Mouse (Mus musculus) large intestine, adult 2 months (tissue): ENCODE results near the gene Pde2a. TPM values are rescaled to one million over a fixed set of nuclear protein-coding genes. Genes with fewer than 3 reads are reported as not detected.

Experiments
- DNase-seq: peaks from one replicate; pipeline ENCODE4 v3.0.0-alpha.2; 2012; ENCODE audit warnings: low read depth, low spot score
- WGBS: fragments of 180-500 bp; shearing (Covaris S2); methylation state at CpG from one replicate; pipeline ENCODE4 v1.1.7; 2018; 5-methylcytosine and 5-hydroxymethylcytosine counted together
- polyA plus RNA-seq: library from polyadenylated mRNA; depleted of rRNA; stranded (reverse); fragments of >200 nt; gene quantifications from 2 replicates; pipeline ENCODE4 v1.2.3, GENCODE M21; 2012

The Pde2a gene
- polyA plus RNA-seq, 1 experiment: 18.8 TPM

GRCm38 (mm10) chr7:101499701-101500100 is 78.2 kb downstream of the Pde2a start:
- no peak for DNase-seq

GRCm38 (mm10) chr7:101501236-101501635 is 79.7 kb downstream of the Pde2a start:
- no peak for DNase-seq
- WGBS: 85% methylated on average over 6 of the region's 6 CpGs

More at GRCm38 (mm10) chr7:101499701-101500100, 78.2 kb downstream of the Pde2a start:
- WGBS: 77% methylated on average over 9 of the region's 9 CpGs

- DNase-seq: no peak
- WGBS: 55% methylated on average over 6 of the region's 6 CpGs
Measured at GRCm38 (mm10) chr7:101501675-101502074, 80.2 kb downstream of the Pde2a start.

GRCm38 (mm10) chr7:101503351-101503750 is 81.9 kb downstream of the Pde2a start:
- WGBS: 28% methylated on average over 8 of the region's 8 CpGs

GRCm38 (mm10) chr7:101503803-101504202 is 82.3 kb downstream of the Pde2a start:
- 48% methylated on average over 7 of the region's 7 CpGs for WGBS
- DNase-seq: no peak

More at GRCm38 (mm10) chr7:101503351-101503750, 81.9 kb downstream of the Pde2a start:
- DNase-seq: peak; percentile 28

GRCm38 (mm10) chr7:101504507-101504906 is 83.0 kb downstream of the Pde2a start:
- 25% methylated on average over 24 of the region's 24 CpGs for WGBS
- no peak for DNase-seq

GRCm38 (mm10) chr7:101509212-101509611 is 87.7 kb downstream of the Pde2a start:
- 43% methylated on average over 2 of the region's 2 CpGs for whole genome bisulfite sequencing
- no peak for DNase-seq

- no peak for DNase-seq
- WGBS: 21% methylated on average over 7 of the region's 7 CpGs
Measured at GRCm38 (mm10) chr7:101513655-101514054, 92.2 kb downstream of the Pde2a start.

- DNase-seq: no peak
- WGBS: 83% methylated on average over 6 of the region's 6 CpGs
Measured at GRCm38 (mm10) chr7:101514768-101515167, 93.3 kb downstream of the Pde2a start.

- 50% methylated on average over 6 of the region's 6 CpGs for WGBS
Measured at GRCm38 (mm10) chr7:101515295-101515694, 93.8 kb downstream of the Pde2a start.

GRCm38 (mm10) chr7:101516460-101516859 is 95.0 kb downstream of the Pde2a start:
- 66% methylated on average over 6 of the region's 6 CpGs for WGBS
- no peak for DNase-seq

More at GRCm38 (mm10) chr7:101515295-101515694, 93.8 kb downstream of the Pde2a start:
- DNase-seq: no peak

GRCm38 (mm10) chr7:101521696-101522095 is 100.2 kb downstream of the Pde2a start:
- 30% methylated on average over 1 of the region's 1 CpGs for WGBS
- DNase-seq: no peak

GRCm38 (mm10) chr7:101523205-101523604 is 101.7 kb downstream of the Pde2a start:
- no peak for DNase-seq
- WGBS: 85% methylated on average over 2 of the region's 2 CpGs

- DNase-seq: no peak
- WGBS: 75% methylated on average over 7 of the region's 7 CpGs
Measured at GRCm38 (mm10) chr7:101526484-101526883, 105.0 kb downstream of the Pde2a start.

- 22% methylated on average over 5 of the region's 5 CpGs for WGBS
- no peak for DNase-seq
Measured at GRCm38 (mm10) chr7:101534428-101534827, 112.9 kb downstream of the Pde2a start.

- no peak for DNase-seq
- WGBS: 72% methylated on average over 10 of the region's 10 CpGs
Measured at GRCm38 (mm10) chr7:101535102-101535501, 113.6 kb downstream of the Pde2a start.

GRCm38 (mm10) chr7:101535517-101535916 is 114.0 kb downstream of the Pde2a start:
- 87% methylated on average over 5 of the region's 5 CpGs for WGBS

GRCm38 (mm10) chr7:101537541-101537940 is 116.0 kb downstream of the Pde2a start:
- no peak for DNase-seq
- 25% methylated on average over 8 of the region's 8 CpGs for WGBS

More at GRCm38 (mm10) chr7:101535517-101535916, 114.0 kb downstream of the Pde2a start:
- DNase-seq: no peak

- DNase-seq: no peak
- 11% methylated on average over 14 of the region's 14 CpGs for WGBS
Measured at GRCm38 (mm10) chr7:101538141-101538933, 116.8 kb downstream of the Pde2a start.

GRCm38 (mm10) chr7:101539774-101540173 is 118.3 kb downstream of the Pde2a start:
- WGBS: 46% methylated on average over 9 of the region's 9 CpGs

GRCm38 (mm10) chr7:101540684-101541083 is 119.2 kb downstream of the Pde2a start:
- 23% methylated on average over 5 of the region's 5 CpGs for WGBS
- no peak for DNase-seq

More at GRCm38 (mm10) chr7:101539774-101540173, 118.3 kb downstream of the Pde2a start:
- no peak for DNase-seq
